Mouse (Mus musculus) testis, adult 2 months (tissue): ENCODE results near the gene Otulin.

Experiments used
- CTCF ChIP-seq: fragments of 200-500 bp; IDR thresholded peaks from 2 replicates; pipeline ENCODE4 v1.5.1; 2012; ENCODE audit warnings: low read depth, mild to moderate bottlenecking, inconsistent platforms, low read length, moderate library complexity; ENCODE audit not compliant: control insufficient read depth, insufficient read depth, insufficient replicate concordance
- POLR2A ChIP-seq: fragments of 200-500 bp; IDR thresholded peaks from 2 replicates; pipeline ENCODE4 v1.6.1; 2012; ENCODE audit warnings: low read depth, mild to moderate bottlenecking, inconsistent platforms, low read length, moderate library complexity; ENCODE audit not compliant: control insufficient read depth

DNA sequence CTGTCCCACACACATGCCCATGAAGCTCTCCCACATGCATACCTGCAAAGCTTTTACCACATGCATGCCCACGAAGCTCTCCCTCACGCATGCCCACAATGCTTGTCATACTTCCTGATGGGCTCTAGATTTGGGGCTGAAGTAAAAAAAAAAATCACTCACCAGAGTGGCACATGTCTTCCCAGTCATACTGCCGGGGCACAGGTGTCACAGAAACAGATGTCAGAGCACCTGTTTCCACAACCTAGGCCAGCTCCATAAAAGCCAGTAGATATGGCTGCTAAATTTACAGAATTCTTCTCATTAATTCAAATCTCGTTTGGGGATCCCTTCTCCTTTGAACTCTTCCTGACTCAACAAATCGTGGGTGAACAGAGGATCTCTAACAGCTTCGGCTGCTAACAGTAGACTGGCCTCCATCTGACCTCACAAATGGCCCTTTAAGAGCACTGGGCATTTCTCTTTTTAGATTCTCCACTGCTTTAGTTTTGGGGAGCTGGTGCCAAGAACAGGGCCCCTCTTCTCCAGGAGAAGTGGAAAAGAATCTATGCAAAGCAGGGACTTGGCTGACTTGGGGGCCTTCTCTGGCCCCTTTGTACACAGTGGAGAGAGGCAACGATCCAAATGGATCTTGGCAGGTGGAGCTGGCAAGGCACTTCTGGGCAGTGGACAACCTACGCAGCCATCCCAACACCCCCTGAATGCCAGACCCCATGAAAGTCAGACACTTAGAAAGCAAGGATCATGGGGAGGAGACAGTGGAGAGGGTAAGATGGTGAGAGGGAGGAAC lies 55.3 kb downstream of the Otulin start:
- no peak for TF ChIP-seq CTCF
- TF ChIP-seq POLR2A: no peak
